Mouse (Mus musculus) bone marrow, adult 2 months (tissue): ENCODE data around the gene Gid8.

ENCODE experiments used
- CTCF ChIP-seq: fragments of 200-500 bp; IDR thresholded peaks from 2 replicates; pipeline ENCODE4 v1.5.1; 2011; ENCODE audit warnings: low read length, control low read depth; ENCODE audit not compliant: control insufficient read depth, insufficient read depth
- POLR2A ChIP-seq: fragments of 200-500 bp; IDR thresholded peaks from 2 replicates; pipeline ENCODE4 v1.6.1; 2011; ENCODE audit warnings: low read depth, mild to moderate bottlenecking, control low read depth, low read length, borderline replicate concordance; ENCODE audit not compliant: control insufficient read depth

DNA sequence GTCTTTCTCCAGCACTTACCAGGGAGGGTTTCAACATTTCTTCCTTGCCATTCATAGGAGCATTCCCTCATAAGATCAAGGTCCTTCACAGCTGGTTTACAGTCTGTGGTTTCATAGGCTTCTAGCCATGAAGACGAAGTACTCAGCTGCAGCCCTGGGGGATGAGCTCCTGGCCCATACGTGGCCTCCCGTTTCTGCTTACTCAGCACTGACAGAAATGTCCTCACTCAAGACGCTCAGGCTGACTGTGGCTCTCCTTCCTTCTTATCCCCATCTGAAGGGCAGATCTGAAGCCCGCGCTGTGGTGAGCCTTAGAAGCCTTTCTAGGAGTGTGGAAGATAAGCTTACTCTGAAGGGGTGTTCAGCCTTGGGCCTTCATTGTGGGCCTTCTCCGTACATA lies 55.8 kb downstream of the Gid8 start:
- TF ChIP-seq POLR2A (no peak), CTCF (no peak)
